Mouse (Mus musculus) liver, adult (tissue): Measurements from ENCODE around the gene Nos3.

Experiments
- GATA4 ChIP-seq: IDR thresholded peaks from 2 replicates; pipeline ENCODE4 v1.6.1; 2014; ENCODE audit warnings: mild to moderate bottlenecking, low read length; ENCODE audit not compliant: insufficient replicate concordance

The Nos3 gene

DNA sequence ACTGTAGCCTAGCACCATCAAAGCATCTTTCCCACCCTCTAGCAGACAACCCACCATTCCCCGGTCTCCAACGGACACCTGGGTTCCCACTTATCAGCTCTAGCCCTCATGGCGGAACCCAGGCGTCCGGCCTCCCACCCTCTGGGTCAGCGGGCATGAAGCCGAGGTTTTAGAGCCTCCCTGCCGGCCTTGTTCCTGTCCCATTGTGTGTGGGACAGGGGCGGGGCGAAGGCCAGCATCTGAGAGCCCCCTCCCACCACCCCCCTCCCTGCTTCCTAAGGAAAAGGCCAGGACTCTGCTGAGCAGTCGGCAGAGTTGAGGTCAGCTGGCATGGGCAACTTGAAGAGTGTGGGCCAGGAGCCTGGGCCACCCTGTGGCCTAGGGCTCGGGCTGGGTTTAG is at the start of gene Nos3:
Gene Nos3, plus strand, starts transcription at position 303 of the 400 bp plus-strand sequence.
- peak; percentile 51; the same call in 1 of the 2 replicates for TF ChIP-seq GATA4

DNA sequence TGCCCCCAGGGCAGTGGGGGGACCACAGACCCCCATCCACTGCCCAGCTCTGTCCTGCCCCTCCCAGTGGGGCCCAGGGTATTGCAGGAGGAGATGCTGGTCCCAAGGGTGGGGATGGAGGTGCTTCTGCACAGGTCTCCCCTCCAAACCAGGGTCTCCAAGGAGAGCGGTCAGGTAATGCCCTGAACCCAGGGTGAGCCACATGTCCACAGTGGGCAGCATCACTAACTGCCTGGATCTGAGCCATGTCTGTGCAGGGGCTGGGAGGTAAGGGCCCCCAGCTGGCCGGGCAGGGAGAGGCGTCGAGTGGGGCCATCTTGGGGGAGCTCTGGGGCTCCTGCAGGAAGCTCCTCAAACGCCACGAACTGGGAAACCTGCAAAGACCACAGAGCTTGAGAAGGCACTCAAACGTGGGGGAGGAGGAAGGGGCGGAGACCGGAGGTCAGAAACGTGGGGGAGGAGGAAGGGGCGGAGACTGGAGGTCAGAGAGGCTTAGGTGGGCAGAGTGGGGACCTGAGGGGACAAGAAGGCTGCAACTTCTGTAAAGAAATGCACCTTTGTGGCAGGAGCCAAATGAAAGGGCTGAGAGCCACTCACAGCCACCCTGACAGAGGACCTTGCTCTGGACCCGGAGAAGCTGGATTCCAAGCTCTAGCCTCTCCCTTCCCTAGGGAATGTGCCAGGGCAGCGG is 44.7 kb upstream of the Nos3 start:
- no peak for TF ChIP-seq GATA4

DNA sequence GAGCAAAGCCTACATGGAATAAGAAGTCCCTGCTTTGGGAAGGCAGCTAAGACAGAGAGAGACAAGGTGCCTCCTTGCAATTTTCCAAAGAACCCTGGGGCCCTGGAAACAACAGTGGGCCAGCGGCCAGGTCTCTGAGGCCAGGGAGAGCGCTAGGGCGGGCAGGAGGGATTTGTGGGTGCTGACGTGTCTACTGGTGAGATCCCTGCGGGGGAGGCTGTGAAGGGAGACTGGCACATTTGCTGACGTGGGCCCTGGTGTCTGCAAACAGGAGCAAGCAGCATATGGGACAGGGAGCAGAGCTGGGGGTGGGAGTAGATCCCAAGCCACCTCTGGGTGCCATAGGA is 44.2 kb upstream of the Nos3 start:
- no peak for TF ChIP-seq GATA4

DNA sequence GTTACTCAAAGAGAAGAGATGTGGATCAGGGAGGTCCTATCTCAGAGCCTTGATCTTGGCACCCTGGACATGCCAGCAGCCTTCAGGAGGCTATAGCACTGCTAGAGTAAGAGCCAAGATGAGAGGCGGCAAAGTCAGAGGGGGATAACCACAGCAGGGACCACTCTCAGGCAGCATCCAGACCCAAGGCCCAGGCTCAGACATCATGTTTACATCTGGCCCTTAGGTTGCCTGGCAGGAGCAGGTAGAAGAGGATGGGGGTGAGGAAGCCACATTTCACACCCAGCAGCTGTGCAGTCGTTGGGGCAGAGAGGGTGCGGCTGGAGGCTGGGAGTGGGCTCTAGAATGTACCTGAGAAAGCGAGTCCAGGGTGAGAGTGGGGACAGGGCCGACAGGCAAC is 43.7 kb upstream of the Nos3 start:
- no peak for TF ChIP-seq GATA4

DNA sequence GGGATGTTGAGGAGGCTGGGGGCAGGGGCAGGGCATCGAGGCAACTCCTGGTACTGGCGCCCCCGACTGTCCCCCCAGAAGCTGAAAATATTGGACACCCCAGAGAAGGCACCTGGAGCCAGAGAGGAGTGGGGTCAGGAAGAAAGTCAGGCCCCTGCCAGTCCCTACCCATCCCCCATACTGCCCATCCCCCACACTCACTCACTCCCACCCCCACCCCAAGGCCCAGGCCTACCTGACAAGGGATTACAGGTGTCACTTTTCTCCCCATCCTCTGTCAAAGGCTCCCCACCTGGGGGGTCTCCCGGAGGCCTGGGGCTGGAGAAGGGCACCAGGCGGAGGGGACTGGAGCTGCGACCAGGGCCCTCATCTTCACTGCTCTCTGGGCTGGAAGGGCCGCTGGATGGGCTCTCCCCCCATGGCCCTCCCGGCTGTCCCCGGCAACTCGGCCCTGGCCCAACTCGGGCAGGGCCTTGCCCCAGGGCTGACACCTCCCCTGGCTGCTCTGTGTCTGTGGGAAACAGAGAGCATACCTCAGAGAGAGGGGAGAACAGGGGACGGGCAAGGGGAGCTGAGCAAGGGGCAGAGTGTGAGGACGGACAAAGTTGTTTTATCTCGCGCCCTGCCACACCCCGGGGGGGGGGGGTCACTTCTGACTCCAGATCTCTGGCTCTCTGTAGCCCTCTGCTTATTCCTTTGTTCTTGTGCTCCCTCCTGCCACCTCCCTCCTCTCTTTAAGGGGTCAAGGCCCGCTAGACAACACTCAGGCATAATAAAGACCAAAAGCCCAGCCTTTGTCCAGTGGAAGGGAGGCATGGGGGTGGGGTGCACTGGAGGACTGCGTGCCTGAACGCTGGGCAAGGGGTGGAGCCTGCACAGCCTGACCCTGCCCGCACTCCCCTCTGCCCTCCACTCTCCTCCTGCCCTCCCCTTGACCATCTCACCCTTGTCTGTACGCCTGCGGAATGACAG is 42.6 kb upstream of the Nos3 start:
- TF ChIP-seq GATA4: no peak

DNA sequence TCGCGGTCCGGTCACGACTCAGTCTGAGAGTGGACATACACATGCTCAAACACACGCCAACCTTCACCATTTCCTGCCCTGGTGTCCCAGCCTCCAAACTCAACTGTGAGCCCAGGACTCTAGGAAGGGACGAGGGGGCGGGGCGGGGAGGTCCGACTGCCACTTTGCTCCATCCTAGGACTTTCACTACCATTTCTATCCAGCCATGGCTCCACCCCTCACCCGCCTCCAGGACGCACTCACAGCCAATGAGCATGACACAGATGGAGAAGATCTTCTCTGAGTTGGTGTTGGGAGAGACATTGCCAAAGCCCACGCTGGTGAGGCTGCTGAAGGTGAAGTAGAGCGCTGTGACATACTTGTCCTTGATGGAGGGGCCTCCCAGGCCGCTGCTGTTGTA is 39.4 kb upstream of the Nos3 start:
- TF ChIP-seq GATA4: no peak

DNA sequence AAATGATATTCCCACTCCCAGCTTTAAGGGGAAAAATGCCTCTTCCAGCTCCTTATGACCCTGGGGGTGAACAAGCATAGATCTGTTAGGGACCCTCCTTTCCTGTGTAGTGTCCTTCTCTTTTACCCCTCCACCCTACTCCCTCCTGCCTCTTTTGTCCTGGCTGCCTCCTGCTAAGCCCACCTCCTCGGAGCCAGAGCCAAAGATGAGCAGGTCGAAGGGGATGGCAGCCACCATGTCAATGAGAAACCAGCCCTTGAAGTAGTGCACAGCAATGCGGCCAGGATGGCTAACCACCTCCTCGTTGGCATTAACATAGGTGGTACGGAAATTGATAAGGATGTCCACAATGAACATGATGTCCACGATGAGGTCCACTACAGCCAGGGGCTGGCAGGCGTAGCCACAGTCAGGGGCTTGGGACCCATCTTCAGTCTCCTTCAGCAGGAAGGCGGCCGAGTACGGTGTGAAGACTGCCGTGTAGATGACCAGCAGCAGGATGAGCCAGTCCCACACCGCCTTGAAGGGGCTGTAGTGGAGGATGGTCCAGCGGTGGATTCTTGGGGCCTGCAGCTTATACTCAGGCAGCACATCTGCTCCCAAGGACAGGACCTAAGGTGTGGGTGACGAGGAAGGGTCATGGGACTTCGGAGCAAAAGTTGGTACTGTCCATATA is 38.3 kb upstream of the Nos3 start:
- TF ChIP-seq GATA4: no peak

DNA sequence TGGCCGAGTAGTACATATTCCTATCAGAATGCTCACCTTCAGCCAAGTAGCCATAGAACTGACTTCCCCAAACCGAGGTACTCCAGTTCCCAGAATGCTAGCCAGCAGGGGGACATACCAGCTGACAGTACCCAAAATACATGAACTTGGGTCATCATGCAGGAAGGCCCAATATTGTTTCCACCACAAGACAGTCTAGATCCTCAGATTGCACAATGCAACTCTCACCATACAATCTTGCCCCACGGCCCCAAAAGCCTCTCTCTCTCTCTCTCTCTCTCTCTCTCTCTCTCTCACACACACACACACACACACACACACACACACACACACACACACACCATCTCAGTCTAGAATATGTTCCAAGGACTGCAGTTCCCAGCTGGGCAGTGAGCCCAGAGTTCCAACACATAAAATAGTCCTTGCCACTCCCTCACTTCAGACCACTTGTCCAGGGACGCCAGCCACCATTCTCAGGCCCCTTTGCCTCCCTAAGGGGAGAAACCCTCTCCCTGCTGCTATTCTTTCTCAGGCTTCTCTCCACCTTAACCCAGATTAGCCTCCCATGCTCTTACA is 37.7 kb upstream of the Nos3 start:
- no peak for TF ChIP-seq GATA4

DNA sequence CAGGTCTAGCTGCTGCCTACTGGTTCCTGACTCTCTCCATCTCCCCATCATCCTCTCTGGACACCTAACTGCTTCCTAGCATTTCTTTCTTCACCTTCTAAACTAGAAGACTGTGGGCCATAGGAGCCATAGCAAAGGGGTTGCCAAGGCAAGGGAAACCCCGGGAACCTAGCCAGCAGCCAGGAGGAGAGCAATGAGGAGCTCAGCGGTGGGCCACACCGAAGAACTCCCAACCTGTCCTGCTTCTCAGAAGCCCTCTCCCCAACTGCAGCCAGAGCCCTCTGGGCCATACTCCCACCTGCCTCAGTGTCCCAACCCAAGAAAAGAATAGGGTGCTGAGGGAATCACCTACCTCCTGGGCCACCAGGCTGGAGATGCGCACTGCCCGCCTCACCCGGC is 35.8 kb upstream of the Nos3 start:
- no peak for TF ChIP-seq GATA4

DNA sequence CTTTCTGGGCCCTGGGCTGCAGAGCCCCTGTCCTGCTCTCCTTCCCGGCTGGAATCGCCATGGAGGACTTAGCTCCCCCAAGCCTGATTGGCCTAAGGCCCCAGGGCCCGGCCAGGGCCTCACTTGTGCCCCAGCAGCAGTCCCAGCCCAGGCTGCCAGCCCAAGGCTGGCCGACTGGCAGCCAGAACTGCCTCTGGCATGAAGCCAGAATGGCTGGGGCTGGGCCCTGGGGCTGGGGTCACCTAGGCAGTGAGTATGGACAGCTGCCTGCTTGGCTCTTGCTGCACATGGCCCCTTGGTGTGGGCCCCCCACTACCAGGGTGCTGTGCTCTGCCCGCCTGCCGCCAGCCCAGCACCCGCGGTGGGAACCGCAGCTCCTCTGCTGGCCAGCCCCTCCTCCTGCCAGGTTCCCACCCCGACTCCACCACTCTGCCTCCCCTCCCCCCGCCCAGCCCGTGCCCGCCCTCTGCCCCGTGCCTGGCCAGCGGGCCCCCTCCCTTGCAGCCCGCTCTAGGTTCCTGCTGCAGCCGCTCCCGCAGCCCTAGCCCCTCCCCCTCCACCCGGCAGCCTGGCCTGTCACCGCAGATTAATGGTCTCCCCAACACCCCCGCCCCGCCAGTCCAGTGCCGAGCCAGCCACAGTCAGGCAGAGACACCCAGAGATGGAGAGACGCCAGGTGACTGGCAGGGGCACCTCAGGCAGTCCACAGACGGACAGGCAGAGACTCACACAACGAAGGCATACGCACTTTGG is 35.2 kb upstream of the Nos3 start:
- TF ChIP-seq GATA4: no peak

DNA sequence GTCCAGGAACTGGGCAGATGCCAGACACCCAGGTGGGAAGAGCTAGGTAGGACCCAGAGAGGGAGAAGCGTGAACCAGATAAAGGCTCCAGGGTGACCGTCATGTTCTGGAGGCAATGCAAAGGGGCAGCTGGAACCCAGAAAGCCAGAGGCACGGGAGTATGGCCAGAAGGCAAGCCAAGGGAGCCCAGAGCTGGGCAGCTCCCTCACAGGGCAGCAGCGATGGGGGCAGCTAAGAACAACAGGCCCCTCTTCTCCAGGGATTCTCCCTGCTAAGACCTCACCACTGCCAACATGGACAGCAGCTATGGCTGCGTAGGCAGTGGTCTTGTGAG is 34.7 kb upstream of the Nos3 start:
- TF ChIP-seq GATA4: no peak

DNA sequence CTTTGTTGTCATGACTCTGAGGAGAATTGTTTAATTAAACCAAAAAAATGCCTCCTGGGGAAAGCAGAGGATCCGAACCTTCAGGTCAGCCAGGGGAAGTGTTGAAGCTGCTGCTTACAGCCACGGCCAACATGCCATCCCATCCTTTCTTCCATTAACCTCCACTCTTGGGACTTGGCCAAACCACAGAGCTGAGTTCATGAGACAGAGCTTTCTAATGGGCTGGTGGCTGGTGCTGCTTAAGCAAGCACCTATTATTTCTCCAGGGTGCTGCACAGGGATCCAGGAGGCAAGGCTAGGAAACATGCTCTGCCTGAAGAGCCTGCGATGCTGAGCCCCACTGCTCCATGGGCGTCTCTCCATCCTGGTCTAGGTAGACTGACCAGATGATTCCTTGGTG is 32.2 kb upstream of the Nos3 start:
- TF ChIP-seq GATA4: no peak

DNA sequence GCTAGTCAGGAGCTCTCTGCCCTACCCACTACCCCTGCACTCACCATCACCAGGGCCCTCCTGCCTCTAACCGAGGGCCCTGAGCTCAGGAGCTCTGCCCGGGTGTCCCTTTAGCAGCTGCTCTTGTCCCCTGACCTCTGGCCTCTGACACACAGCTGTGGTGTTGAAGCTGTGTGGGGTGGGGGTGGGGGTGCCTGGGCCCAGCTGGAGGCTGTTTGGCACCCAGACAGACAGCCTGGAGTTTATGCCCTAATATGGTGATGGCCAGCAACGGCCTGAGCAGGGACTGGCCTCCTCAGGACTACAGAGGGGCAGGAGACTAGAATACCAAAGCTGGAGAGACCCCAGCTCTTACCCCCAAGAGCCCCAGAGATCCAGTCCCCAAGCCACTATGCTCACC is 29.9 kb upstream of the Nos3 start:
- TF ChIP-seq GATA4: no peak

DNA sequence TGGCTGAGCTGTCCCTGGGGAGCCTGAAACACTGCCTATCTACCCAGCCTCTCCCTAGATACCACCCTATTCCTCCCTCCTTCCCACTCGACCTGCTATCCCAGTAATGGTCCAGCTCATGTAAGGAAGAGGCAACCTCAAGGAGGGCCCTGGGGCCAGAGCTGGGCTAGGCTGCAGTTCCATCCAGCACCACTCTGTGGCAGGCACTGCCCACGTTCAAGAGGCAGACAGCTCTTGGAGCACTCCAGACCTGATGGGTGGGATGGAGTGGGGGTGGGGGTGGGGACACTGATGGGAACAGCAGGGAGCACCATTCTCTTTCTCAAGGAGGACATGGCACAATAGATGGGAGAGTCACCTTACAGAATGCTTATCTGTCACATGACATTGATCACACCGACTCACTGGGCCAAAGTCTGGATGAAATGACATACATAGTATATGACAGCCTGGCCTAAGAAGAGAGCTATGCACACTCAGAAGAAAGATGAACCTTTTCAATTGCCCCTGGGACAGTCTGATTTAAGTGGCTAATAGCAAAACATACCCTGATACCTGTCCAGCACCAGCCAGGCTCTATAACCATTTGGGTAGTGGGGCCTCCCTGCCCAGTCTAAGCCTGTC is 28.6 kb upstream of the Nos3 start:
- no peak for TF ChIP-seq GATA4
